Mouse (Mus musculus) kidney, adult 2 months (tissue): Measurements from ENCODE around the gene Nt5c2. TPM values are rescaled to one million over a fixed set of nuclear protein-coding genes. Genes with fewer than 3 reads are reported as not detected.
"Not testable (repeated sequence)": the region's sequence is repeated elsewhere in the genome, so short reads cannot be mapped to it uniquely, and the experiment has no call there.

Experiments used
- DNase-seq: peaks from one replicate; pipeline ENCODE4 v3.0.0; 2021
- H3K27ac ChIP-seq: fragments of 200-500 bp; 2 replicates; pipeline ENCODE4 v1.5.1; 2012; ENCODE audit warnings: low read depth, low read length, control low read depth, inconsistent platforms; ENCODE audit not compliant: insufficient read depth
- H3K27me3 ChIP-seq: fragments of 200-500 bp; replicated peaks from 2 replicates; pipeline ENCODE4 v1.6.1; 2012; ENCODE audit warnings: mild to moderate bottlenecking, moderate library complexity, low read length, inconsistent platforms; ENCODE audit not compliant: control insufficient read depth, insufficient read depth
- H3K36me3 ChIP-seq: fragments of 200-500 bp; 2 replicates; pipeline ENCODE4 v1.6.1; 2012; ENCODE audit warnings: mild to moderate bottlenecking, moderate library complexity, low read length, inconsistent platforms; ENCODE audit not compliant: control insufficient read depth, insufficient read depth
- H3K4me1 ChIP-seq: fragments of 200-500 bp; 2 replicates; pipeline ENCODE4 v1.6.1; 2011; ENCODE audit warnings: low read length; ENCODE audit not compliant: control insufficient read depth, insufficient read depth
- H3K4me3 ChIP-seq: fragments of 200-500 bp; 2 replicates; pipeline ENCODE4 v1.5.1; 2011; ENCODE audit warnings: mild to moderate bottlenecking, low read depth, low read length, control low read depth; ENCODE audit not compliant: insufficient read depth
- CTCF ChIP-seq: fragments of 200-500 bp; conservative IDR thresholded peaks from 2 replicates; pipeline ENCODE4 v1.5.1; 2011; ENCODE audit warnings: low read depth, mild to moderate bottlenecking, control low read depth, low read length, moderate library complexity, mixed read lengths; ENCODE audit not compliant: insufficient read depth, insufficient read length
- POLR2A ChIP-seq: fragments of 200-500 bp; IDR thresholded peaks from one replicate; pipeline ENCODE4 v1.6.1; 2011; ENCODE audit warnings: low read depth, low read length, control low read depth
- WGBS: fragments of 180-500 bp; shearing (Covaris S2); methylation state at CpG from one replicate; pipeline ENCODE4 v1.1.7; 2018; 5-methylcytosine and 5-hydroxymethylcytosine counted together
- polyA plus RNA-seq: library from polyadenylated mRNA; depleted of rRNA; stranded (reverse); fragments of >200 nt; gene quantifications from 2 replicates; pipeline ENCODE4 v1.2.3, GENCODE M21; 2012

The Nt5c2 gene
- polyA plus RNA-seq, 1 experiment, result 36.3 TPM

GRCm38 (mm10) chr19:46981462-46981861 is 33.5 kb downstream of the Nt5c2 start:
- Histone ChIP-seq H3K27ac (no peak overlapping the region), H3K27me3 (no peaks in the 10 kb centered on the region), H3K4me3 (no peak overlapping the region), H3K36me3 (no peaks in the 10 kb centered on the region), H3K4me1 (peaks cover 23% of the 10 kb centered on the region)
- no peak for DNase-seq
- 65% methylated on average over 6 of the region's 6 CpGs for whole genome bisulfite sequencing
- TF ChIP-seq POLR2A, result no peak
- TF ChIP-seq CTCF, result no peak

DNA sequence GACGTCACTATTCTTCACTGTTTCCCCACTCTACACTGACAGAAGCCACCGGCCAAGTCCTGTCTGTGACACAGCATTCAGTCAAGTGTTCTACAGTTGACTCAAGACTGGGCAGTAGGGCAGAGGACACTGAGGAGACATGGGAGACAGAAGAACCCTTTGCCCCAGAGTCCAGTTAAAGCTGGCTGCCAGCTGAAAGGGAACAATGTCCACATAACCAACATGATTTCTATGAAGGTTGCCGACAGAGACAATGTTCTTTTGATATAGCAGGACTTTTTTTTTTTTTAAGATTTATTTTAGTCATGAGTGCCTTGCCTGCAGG is 35.2 kb downstream of the Nt5c2 start:
- Histone ChIP-seq H3K27me3 (no peaks in the 10 kb centered on the region), H3K4me1 (peaks cover 34% of the 10 kb centered on the region), H3K4me3 (no peak overlapping the region), H3K27ac (peak overlapping the region; percentile 88), H3K36me3 (no peaks in the 10 kb centered on the region)
- DNase-seq, result peak; percentile 84
- WGBS, result 31% methylated on average over 3 of the region's 3 CpGs
- TF ChIP-seq CTCF, result no peak
- TF ChIP-seq POLR2A, result no peak

GRCm38 (mm10) chr19:46978920-46979780 is 35.8 kb downstream of the Nt5c2 start:
- H3K4me3 ChIP-seq, result no peak overlapping the region
- WGBS, result 64% methylated on average over 17 of the region's 17 CpGs
- peak; percentile 59 for DNase-seq

DNA sequence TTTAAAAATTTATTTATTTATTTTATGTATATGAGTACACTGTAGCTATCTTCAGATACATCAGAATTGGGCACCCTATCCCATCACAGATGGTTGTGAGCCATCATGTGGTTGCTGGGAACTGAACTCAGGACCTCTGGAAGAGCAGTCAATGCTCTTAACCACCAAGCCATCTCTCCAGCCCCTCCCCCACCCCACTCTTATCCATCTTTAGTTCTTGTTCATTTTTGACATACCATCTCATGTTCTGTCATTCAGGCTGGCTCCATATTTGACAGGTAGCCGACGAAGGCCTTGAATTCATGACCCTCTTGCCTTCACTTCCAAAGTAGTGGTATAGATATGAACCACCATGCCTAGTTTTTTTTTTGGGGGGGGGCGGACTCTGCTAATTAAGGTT is 36.9 kb downstream of the Nt5c2 start:
- 94% methylated on average over 3 of the region's 3 CpGs for WGBS
- not testable (repeated sequence) for DNase-seq, H3K27ac ChIP-seq, H3K4me3 ChIP-seq, H3K27me3 ChIP-seq, H3K36me3 ChIP-seq
- H3K4me1 ChIP-seq, result peaks cover 28% of the 10 kb centered on the region

More at GRCm38 (mm10) chr19:46978920-46979780, 35.8 kb downstream of the Nt5c2 start:
- Histone ChIP-seq H3K27ac (peak overlapping the region; percentile 88), H3K27me3 (no peaks in the 10 kb centered on the region), H3K36me3 (no peaks in the 10 kb centered on the region), H3K4me1 (peaks cover 34% of the 10 kb centered on the region)
- TF ChIP-seq CTCF (peak; percentile 41), POLR2A (no peak)

DNA sequence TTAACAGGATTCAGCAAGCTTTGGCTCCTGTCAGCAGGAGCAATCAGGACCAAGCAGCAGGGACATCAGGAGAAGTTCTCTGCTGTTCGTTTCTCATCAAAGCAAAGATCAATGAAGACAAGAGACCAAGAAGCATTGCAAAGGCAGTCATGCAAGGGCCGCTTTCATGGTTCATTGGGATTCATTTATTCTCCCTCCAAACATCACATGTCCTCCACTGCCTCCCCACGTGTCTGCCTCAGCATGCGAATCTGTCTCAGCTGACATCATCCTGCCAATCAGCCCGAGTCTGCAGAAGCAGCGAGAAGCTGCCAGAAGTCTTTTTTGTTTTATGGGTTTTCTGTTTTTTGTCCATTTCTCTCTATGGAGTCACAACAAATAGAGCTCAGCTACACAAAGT is 37.5 kb downstream of the Nt5c2 start:
- Histone ChIP-seq H3K4me3 (no peak overlapping the region), H3K27ac (peak overlapping the region; percentile 77), H3K27me3 (no peaks in the 10 kb centered on the region), H3K36me3 (no peaks in the 10 kb centered on the region), H3K4me1 (peaks cover 28% of the 10 kb centered on the region)
- peak; percentile 93 for DNase-seq
- TF ChIP-seq CTCF (no peak), POLR2A (no peak)
- WGBS, result 27% methylated on average over 6 of the region's 6 CpGs

- Histone ChIP-seq H3K27me3 (no peaks in the 10 kb centered on the region), H3K4me1 (peaks cover 28% of the 10 kb centered on the region), H3K27ac (peak overlapping the region; percentile 76), H3K4me3 (no peak overlapping the region), H3K36me3 (no peaks in the 10 kb centered on the region)
- peak; percentile 40 for DNase-seq
- 48% methylated on average over 2 of the region's 2 CpGs for WGBS
- TF ChIP-seq POLR2A (no peak), CTCF (no peak)
Measured at GRCm38 (mm10) chr19:46976743-46977142, 38.2 kb downstream of the Nt5c2 start.

DNA sequence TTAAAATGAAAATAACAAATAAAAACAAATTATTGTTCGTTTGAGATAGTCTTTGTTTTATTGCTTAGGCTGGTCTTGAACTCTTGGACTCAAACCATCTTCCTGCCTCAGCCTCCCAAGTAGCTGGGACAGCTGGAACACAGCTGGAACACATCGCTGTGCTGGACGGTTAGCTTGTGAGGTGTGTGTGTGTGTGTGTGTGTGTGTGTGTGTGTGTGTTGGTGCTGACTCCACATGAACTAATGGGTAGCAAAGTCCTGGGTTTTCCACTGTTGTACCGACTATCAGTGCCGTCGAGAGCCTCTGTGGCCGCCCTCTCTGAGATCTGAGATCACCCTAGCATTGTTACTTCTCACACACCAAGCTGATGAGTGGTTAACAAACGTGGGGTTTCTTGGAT is 39.0 kb downstream of the Nt5c2 start:
- Histone ChIP-seq H3K27me3 (no peaks in the 10 kb centered on the region), H3K4me1 (peaks cover 28% of the 10 kb centered on the region), H3K4me3 (no peak overlapping the region), H3K27ac (peak overlapping the region; percentile 54; the same call in 1 of the 2 replicates), H3K36me3 (no peaks in the 10 kb centered on the region)
- DNase-seq, result peak; percentile 41
- TF ChIP-seq CTCF, result no peak
- TF ChIP-seq POLR2A, result no peak
- 52% methylated on average over 8 of the region's 8 CpGs for WGBS
